Mouse (Mus musculus) megakaryocyte, embryonic 14.5 days (primary cell): ENCODE results near the gene Rab23. TPM values are rescaled to one million over a fixed set of nuclear protein-coding genes. Genes with fewer than 3 reads are reported as not detected.

ENCODE experiments used
- H3K27me3 ChIP-seq: replicated peaks from 2 replicates; pipeline ENCODE3; 2012; ENCODE audit warnings: inconsistent platforms
- H3K36me3 ChIP-seq: replicated peaks from 2 replicates; pipeline ENCODE3; 2012; ENCODE audit warnings: low read length, inconsistent platforms, mixed read lengths
- H3K4me1 ChIP-seq: 2 replicates; pipeline ENCODE4 v1.6.1; 2012; ENCODE audit warnings: inconsistent platforms
- H3K4me3 ChIP-seq: replicated peaks from 2 replicates; pipeline ENCODE3; 2012; ENCODE audit warnings: moderate library complexity, mild to moderate bottlenecking, inconsistent platforms
- H3K9me3 ChIP-seq: 2 replicates; pipeline ENCODE4 v1.6.1; 2012; ENCODE audit warnings: inconsistent platforms
- FLI1 ChIP-seq: IDR thresholded peaks from 2 replicates; pipeline ENCODE4 v1.6.1; 2012; ENCODE audit warnings: low read length, inconsistent platforms, mixed read lengths
- GATA1 ChIP-seq: IDR thresholded peaks from 3 replicates; pipeline ENCODE4 v1.6.1; 2012; ENCODE audit warnings: mixed read lengths, low read length, inconsistent platforms, borderline replicate concordance
- polyA plus RNA-seq: library from polyadenylated mRNA; stranded (reverse); fragments of >175 nt; gene quantifications from 2 replicates; pipeline ENCODE4 v1.2.3, GENCODE M21; 2012; ENCODE audit warnings: low replicate concordance; ENCODE audit not compliant: insufficient read depth

Gene Rab23
- polyA plus RNA-seq, 1 experiment: 0.45 TPM

DNA sequence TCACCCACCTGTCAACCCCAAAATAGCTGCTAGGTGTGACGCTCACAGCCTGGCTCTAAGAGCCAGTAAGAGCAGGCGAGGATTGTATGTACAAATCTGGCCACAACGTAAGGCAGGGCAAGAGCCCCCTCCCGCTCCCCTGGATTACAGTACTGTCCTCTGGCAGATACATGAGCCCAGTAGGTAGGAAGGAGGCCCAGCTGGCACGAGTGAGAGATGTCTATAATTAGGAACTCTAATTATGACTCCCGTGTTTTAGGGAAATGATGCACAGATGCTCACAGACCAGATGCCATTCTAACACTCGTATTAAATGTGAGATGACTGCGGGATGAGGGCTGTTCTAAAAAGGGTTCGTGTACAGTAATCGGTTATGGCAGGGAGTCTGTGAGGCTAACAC lies 31.6 kb downstream of the Rab23 start:
- TF ChIP-seq FLI1 (no peak), GATA1 (no peak)
- no peaks in the 10 kb centered on the region for H3K27me3 ChIP-seq
- no peaks in the 10 kb centered on the region for H3K9me3 ChIP-seq
- H3K4me1 ChIP-seq: peaks cover 13% of the 10 kb centered on the region
- H3K36me3 ChIP-seq: peaks cover 64% of the 10 kb centered on the region
- H3K4me3 ChIP-seq: no peak overlapping the region

DNA sequence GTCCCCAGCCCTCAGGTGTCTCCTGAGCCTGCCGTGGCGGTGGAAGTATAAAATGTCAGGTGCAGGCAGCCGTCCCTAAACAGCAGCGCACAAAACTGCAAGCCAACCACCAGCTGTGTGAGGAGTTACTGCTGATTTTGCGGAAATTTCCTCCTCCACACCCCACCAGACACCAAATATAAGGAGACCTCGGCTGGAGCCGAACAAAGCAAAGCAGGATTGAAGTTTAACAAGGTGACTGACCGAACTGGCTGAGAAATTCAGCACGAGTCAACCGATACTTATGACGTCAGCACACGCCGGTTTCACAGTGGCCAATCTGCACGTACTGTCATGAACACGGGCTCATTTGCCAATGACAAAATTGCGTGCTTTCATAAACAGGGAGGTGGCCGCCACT lies 34.4 kb downstream of the Rab23 start:
- Histone ChIP-seq H3K4me1 (peaks cover 37% of the 10 kb centered on the region), H3K4me3 (no peak overlapping the region), H3K9me3 (no peaks in the 10 kb centered on the region), H3K36me3 (peaks cover 37% of the 10 kb centered on the region), H3K27me3 (no peaks in the 10 kb centered on the region)
- no peak for TF ChIP-seq FLI1
- TF ChIP-seq GATA1: no peak

DNA sequence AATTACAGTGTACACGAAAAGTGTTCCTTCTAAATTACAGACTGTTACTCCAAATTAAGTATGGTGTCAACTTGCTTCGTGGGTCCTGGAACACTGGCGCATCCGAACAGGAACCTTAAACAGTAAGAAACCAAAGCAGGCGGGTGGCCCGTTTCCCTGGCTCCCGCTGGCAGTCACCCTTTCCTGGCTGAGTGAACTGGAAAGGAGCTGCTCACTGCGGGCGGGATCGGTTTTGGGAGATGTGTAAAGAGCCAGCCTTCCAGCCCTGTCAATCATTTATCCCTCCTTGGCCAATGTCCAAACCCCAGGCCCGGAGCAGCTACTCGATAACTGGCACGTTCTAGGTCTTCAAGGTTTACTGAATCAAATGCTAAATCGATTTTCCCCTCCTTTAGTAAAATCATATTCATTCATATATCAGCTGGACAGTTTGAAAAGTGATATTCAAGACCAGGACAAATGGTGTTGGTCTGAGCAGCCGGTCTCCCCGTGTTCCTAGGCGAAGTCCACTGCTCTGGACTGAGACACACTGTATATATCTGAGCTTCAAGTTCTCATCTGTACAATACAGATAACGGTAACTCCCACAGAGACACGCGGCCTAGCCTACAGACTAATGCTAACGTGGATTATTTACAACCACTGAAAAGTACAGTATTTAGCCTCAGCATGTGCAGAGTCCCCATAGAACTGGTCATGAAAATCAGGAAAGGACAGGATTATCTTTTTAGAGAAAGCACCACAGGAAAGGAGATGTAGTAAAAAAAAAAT lies 35.5 kb downstream of the Rab23 start:
- H3K27me3 ChIP-seq: no peaks in the 10 kb centered on the region
- H3K9me3 ChIP-seq: no peaks in the 10 kb centered on the region
- TF ChIP-seq FLI1 (no peak), GATA1 (no peak)
- H3K4me3 ChIP-seq: no peak overlapping the region
- H3K36me3 ChIP-seq: peaks cover 36% of the 10 kb centered on the region
- H3K4me1 ChIP-seq: peaks cover 37% of the 10 kb centered on the region

DNA sequence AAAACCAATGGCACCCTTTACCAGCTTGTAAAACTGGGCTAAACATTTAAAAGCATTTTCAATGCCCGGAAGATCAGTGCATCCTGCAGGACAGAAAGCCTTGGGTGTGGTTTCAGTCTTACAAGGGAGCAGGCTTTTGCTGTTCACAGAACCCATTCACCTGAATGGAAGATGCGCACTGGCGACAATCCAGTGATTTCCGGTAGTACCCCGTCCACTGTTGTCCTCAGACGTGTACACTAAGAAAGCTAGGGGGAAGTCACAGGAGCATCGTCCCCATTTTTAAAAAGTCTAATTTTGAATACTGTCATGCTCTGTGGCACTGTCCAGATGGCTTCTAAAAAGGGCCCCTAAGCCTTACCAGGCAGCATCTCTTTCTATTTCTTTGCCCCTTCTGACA lies 36.1 kb downstream of the Rab23 start:
- Histone ChIP-seq H3K27me3 (no peaks in the 10 kb centered on the region), H3K9me3 (no peaks in the 10 kb centered on the region), H3K36me3 (peaks cover 40% of the 10 kb centered on the region), H3K4me1 (peaks cover 37% of the 10 kb centered on the region), H3K4me3 (peak overlapping the region; percentile 95)
- TF ChIP-seq GATA1 (no peak), FLI1 (no peak)

DNA sequence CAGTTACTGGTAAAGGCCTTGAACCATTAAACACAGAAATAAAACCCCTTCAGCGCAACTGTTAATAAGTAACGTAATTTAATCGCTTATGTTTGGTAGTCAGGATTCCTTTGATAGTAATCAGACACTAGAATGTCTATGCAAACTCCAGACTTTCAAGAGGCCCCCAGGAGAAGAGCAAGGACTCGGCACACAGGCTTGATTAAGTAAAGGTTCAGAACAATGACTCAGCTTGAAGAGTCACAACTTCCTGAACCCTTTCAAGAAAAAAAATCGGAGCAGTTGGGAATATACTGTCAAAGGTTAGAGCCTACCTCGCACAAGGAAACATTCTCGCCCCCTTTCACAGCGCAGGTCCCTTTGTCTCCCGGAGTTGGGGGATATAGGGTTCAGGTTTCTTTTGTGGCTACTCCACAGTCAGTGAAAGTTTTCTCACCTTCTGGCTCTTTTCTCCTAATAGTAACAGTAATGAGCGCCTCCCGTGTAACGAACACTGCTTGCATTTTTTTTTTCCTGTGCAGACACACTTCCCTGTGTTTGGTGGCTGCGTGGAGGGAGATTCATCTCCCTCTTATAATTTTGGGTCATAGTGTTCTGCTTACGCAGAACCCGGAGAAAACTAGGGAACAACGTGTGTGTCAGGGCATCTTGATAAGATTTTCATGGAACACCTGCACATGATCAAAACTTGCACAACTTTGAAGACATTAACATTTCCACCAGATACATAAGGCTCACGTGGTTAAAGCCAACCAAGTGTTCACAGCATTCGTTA lies 36.8 kb downstream of the Rab23 start:
- Histone ChIP-seq H3K4me3 (peak overlapping the region; percentile 95), H3K4me1 (peaks cover 37% of the 10 kb centered on the region), H3K36me3 (peaks cover 40% of the 10 kb centered on the region), H3K27me3 (no peaks in the 10 kb centered on the region), H3K9me3 (no peaks in the 10 kb centered on the region)
- TF ChIP-seq FLI1: no peak

DNA sequence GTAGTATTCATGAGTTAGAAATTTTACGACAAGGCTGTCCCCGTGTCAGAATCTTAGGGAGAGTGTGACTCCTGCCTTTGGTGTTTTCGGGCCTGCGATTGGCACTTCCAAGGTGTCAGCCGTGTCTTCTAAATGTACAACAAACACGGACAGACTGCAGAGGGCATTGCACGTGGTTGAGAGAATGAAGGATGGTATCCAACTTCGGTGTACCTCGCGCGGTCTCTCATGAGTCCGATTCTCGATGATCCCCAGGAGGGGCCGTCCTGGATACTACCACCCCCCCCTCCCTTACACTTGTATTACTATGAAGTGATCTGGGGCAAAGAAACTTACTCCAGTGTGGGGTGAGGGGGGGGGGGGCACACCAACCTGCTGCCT lies 37.3 kb downstream of the Rab23 start:
- TF ChIP-seq FLI1 (no peak), GATA1 (no peak)
- Histone ChIP-seq H3K4me3 (peak overlapping the region; percentile 95), H3K36me3 (peaks cover 45% of the 10 kb centered on the region), H3K27me3 (no peaks in the 10 kb centered on the region), H3K9me3 (no peaks in the 10 kb centered on the region), H3K4me1 (peaks cover 37% of the 10 kb centered on the region)

DNA sequence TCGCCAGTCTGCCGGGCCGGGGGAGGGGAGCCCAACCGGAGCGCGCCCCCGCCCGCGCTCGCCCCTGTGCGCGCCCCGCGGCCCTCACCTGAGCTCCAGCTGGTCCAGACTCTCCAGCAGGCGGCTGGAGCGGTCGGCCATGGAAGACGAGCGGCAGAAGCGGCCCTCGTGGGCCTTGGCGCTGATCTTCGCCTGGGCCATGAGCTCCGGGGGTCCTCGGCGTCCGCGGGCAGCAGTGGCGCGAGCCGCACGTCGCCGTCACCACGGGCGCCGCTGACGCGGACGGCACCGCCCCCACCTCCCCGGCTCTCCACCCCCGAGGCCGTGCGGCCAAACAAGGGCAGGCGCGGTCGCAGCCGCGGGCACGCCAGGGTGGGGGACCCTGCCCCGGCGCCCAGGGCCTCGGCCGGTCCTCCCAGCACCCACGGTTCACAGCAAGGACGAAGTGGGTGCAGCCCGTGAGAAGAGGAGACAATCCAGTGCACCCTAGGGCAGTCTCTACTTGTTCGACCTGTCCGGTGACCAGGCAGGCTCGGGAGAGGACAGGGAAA lies 37.9 kb downstream of the Rab23 start, which contains the start of gene Bag2:
Gene Bag2 (minus strand): TSS at position 305 of the 551 bp plus-strand sequence.
- peaks cover 37% of the 10 kb centered on the region for H3K4me1 ChIP-seq
- H3K4me3 ChIP-seq: peak within 1 kb of the TSS; percentile 95
- TF ChIP-seq FLI1 (no peak), GATA1 (no peak)

DNA sequence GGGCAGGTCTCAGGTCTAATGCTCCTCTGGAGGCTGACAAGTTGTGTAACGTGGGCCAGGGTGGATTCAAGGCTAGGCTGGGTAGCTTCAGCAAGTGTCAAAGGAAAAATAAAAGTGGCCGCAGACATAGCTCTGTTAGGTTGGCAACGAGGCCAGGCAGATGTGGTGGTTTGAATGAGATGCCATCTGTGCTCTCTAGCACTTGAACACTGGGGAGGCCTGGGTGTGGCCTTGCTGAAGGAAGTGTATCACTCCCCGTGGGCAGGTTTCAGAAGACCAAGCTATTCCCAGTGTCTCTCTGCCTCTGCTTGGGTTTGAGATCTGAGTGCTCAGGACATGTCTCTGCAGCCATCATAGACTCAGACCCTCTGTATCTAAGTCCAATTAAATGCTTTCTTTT lies 38.8 kb downstream of the Rab23 start:
- Histone ChIP-seq H3K9me3 (no peaks in the 10 kb centered on the region), H3K27me3 (no peaks in the 10 kb centered on the region), H3K36me3 (peaks cover 52% of the 10 kb centered on the region), H3K4me3 (peak overlapping the region; percentile 14), H3K4me1 (peaks cover 46% of the 10 kb centered on the region)
- TF ChIP-seq GATA1 (no peak), FLI1 (no peak)

More for the DNA sequence above, 37.9 kb downstream of the Rab23 start, which contains the start of gene Bag2:
- Histone ChIP-seq H3K9me3 (no peaks in the 10 kb centered on the region), H3K27me3 (no peaks in the 10 kb centered on the region), H3K36me3 (peaks cover 46% of the 10 kb centered on the region)

DNA sequence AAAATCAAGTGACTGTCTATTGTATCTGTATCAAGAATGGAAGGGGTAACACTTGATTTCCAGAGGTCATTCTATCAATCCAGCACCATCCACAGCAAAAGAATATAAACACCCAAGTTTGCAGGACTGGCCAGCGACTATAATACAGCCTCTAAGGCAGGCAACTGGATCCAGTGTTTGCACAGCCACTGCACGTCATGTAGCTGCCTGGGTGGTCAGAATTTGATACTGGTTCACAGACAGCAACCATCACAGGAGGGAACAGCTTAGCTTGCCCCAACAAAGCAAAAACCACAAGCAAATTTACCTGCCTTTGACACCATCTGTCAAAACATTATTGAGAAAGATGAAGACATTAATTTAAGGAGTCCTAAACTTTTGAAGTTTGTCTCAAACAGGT lies 44.1 kb downstream of the Rab23 start:
- Histone ChIP-seq H3K36me3 (peaks cover 83% of the 10 kb centered on the region), H3K9me3 (no peaks in the 10 kb centered on the region), H3K4me3 (no peak overlapping the region), H3K27me3 (no peaks in the 10 kb centered on the region), H3K4me1 (peaks cover 11% of the 10 kb centered on the region)
- no peak for TF ChIP-seq GATA1
- no peak for TF ChIP-seq FLI1
